Mouse (Mus musculus) stomach, postnatal 0 days (tissue): ENCODE data around the gene Jmjd7.

Source experiments
- CTCF ChIP-seq: IDR thresholded peaks from 2 replicates; pipeline ENCODE4 v1.5.1; 2016; ENCODE audit warnings: antibody characterized with exemption, low read depth, mild to moderate bottlenecking, moderate library complexity
- EP300 ChIP-seq: optimal IDR thresholded peaks from 2 replicates; pipeline ENCODE3; 2016; ENCODE audit warnings: antibody characterized with exemption

GRCm38 (mm10) chr2:120055923-120056322 is 28.6 kb downstream of the Jmjd7 start:
- no peak for TF ChIP-seq CTCF
- no peak for TF ChIP-seq EP300
